Mouse (Mus musculus) neural tube, embryonic 13.5 days (tissue): ENCODE results near the gene Reep3. TPM values are rescaled to one million over a fixed set of nuclear protein-coding genes. Genes with fewer than 3 reads are reported as not detected.
A peak's percentile ranks its signal among the peaks of the same experiment; 100 is the strongest.

Source experiments
- ATAC-seq: fragments of 200-750 bp; cut with Nextera tagmentation; 2 replicates; pipeline ENCODE4 v1.8.0; 2017; ENCODE audit warnings: low read depth, mild to moderate bottlenecking, moderate TSS enrichment, moderate library complexity
- H3K27ac ChIP-seq: fragments of 300-500 bp; sonication (generic); replicated peaks from 2 replicates; pipeline ENCODE4 v1.5.1; 2015; ENCODE audit warnings: moderate library complexity, mild to moderate bottlenecking, inconsistent platforms
- H3K27me3 ChIP-seq: fragments of 300-500 bp; sonication (generic); 2 replicates; pipeline ENCODE4 v1.6.1; 2015; ENCODE audit warnings: mild to moderate bottlenecking, inconsistent platforms
- H3K36me3 ChIP-seq: fragments of 300-500 bp; sonication (generic); 2 replicates; pipeline ENCODE4 v1.6.1; 2015; ENCODE audit warnings: mild to moderate bottlenecking, inconsistent platforms
- H3K4me1 ChIP-seq: fragments of 300-500 bp; sonication (generic); replicated peaks from 2 replicates; pipeline ENCODE4 v1.6.1; 2015; ENCODE audit warnings: inconsistent platforms
- H3K4me2 ChIP-seq: fragments of 300-500 bp; sonication (generic); 2 replicates; pipeline ENCODE4 v1.6.1; 2015; ENCODE audit warnings: inconsistent platforms, mild to moderate bottlenecking, moderate library complexity
- H3K4me3 ChIP-seq: fragments of 300-500 bp; sonication (generic); 2 replicates; pipeline ENCODE4 v1.5.1; 2015; ENCODE audit warnings: mild to moderate bottlenecking, inconsistent platforms
- H3K9ac ChIP-seq: fragments of 300-500 bp; sonication (generic); 2 replicates; pipeline ENCODE4 v1.6.1; 2015; ENCODE audit warnings: moderate library complexity, mild to moderate bottlenecking, inconsistent platforms
- H3K9me3 ChIP-seq: fragments of 300-500 bp; sonication (generic); 2 replicates; pipeline ENCODE4 v1.6.1; 2016; ENCODE audit warnings: inconsistent platforms
- WGBS: fragments of 180-500 bp; shearing (Covaris S2); methylation state at CpG from one replicate; pipeline ENCODE4 v1.1.7; 2015; 5-methylcytosine and 5-hydroxymethylcytosine counted together
- polyA plus RNA-seq: library from polyadenylated mRNA; unstranded; fragments of >200 nt; fragmentation: Nextera tagmentation; extraction: Ambion mirVana; gene quantifications from 2 replicates; pipeline ENCODE4 v1.2.1, GENCODE M21; 2015

Reep3 gene
- polyA plus RNA-seq, 1 experiment from 2014 or later = 54.6 TPM

- H3K4me1 ChIP-seq = peaks cover 11% of the 10 kb centered on the region
- no peaks in the 10 kb centered on the region for H3K27me3 ChIP-seq
- no peak for ATAC-seq
- H3K9ac ChIP-seq = no peak overlapping the region
- no peak overlapping the region for H3K4me2 ChIP-seq
- H3K9me3 ChIP-seq = no peaks in the 10 kb centered on the region
- no peak overlapping the region for H3K27ac ChIP-seq
- H3K4me3 ChIP-seq = no peak overlapping the region
- no peaks in the 10 kb centered on the region for H3K36me3 ChIP-seq
- 95% methylated on average over 4 of the region's 4 CpGs for WGBS
Measured at GRCm38 (mm10) chr10:67072600-67072999, 24.1 kb downstream of the Reep3 start.

- H3K4me2 ChIP-seq = no peak overlapping the region
- no peak for ATAC-seq
- H3K27me3 ChIP-seq = no peaks in the 10 kb centered on the region
- H3K9ac ChIP-seq = no peak overlapping the region
- no peak overlapping the region for H3K27ac ChIP-seq
- WGBS = 83% methylated on average over 5 of the region's 5 CpGs
- no peaks in the 10 kb centered on the region for H3K9me3 ChIP-seq
- no peaks in the 10 kb centered on the region for H3K36me3 ChIP-seq
- H3K4me1 ChIP-seq = peaks cover 12% of the 10 kb centered on the region
- no peak overlapping the region for H3K4me3 ChIP-seq
Measured at GRCm38 (mm10) chr10:67071884-67072283, 24.9 kb downstream of the Reep3 start.

- H3K27me3 ChIP-seq = no peaks in the 10 kb centered on the region
- H3K9me3 ChIP-seq = no peaks in the 10 kb centered on the region
- no peak for ATAC-seq
- 78% methylated on average over 4 of the region's 4 CpGs for WGBS
- H3K9ac ChIP-seq = no peak overlapping the region
- H3K36me3 ChIP-seq = no peaks in the 10 kb centered on the region
- no peak overlapping the region for H3K27ac ChIP-seq
- peaks cover 12% of the 10 kb centered on the region for H3K4me1 ChIP-seq
- no peak overlapping the region for H3K4me2 ChIP-seq
- no peak overlapping the region for H3K4me3 ChIP-seq
Measured at GRCm38 (mm10) chr10:67071389-67071788, 25.4 kb downstream of the Reep3 start.

GRCm38 (mm10) chr10:67069013-67069412 lies 27.7 kb downstream of the Reep3 start:
- no peak overlapping the region for H3K27ac ChIP-seq
- no peak overlapping the region for H3K4me3 ChIP-seq
- no peaks in the 10 kb centered on the region for H3K36me3 ChIP-seq
- no peaks in the 10 kb centered on the region for H3K9me3 ChIP-seq
- ATAC-seq = no peak
- H3K9ac ChIP-seq = no peak overlapping the region
- WGBS = 94% methylated on average over 10 of the region's 10 CpGs
- no peak overlapping the region for H3K4me2 ChIP-seq
- no peaks in the 10 kb centered on the region for H3K27me3 ChIP-seq
- H3K4me1 ChIP-seq = peaks cover 21% of the 10 kb centered on the region

GRCm38 (mm10) chr10:67066421-67066820 lies 30.3 kb downstream of the Reep3 start:
- Histone ChIP-seq H3K27me3 (no peaks in the 10 kb centered on the region), H3K36me3 (no peaks in the 10 kb centered on the region), H3K9me3 (no peaks in the 10 kb centered on the region), H3K4me2 (no peak overlapping the region), H3K4me3 (no peak overlapping the region), H3K4me1 (peaks cover 36% of the 10 kb centered on the region), H3K9ac (no peak overlapping the region), H3K27ac (peak overlapping the region; percentile 83)
- 49% methylated on average over 3 of the region's 3 CpGs for WGBS
- ATAC-seq = 0 out of 2 replicates have a peak, but pooled peaks have one; percentile 24

DNA sequence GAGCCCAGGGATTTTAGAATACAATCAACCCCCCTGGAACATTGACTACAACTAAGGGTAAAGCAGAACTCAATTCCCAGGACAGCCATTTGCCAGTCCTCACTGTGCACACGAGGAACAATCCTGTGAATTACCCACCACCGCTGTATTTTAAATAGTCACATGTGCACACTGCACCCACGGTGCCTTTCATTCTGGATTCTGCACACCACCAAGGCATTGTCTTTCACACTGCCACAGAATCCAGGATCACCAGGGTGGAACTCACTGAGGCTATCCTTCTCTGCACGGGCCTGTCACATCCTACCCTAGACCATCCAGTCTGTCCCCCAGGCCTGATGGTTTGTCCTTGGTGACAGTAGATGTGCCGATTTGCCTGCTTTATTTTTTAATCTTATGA lies 30.8 kb downstream of the Reep3 start:
- H3K27ac ChIP-seq = peak overlapping the region; percentile 83
- peaks cover 41% of the 10 kb centered on the region for H3K4me1 ChIP-seq
- H3K4me2 ChIP-seq = no peak overlapping the region
- H3K9me3 ChIP-seq = no peaks in the 10 kb centered on the region
- no peaks in the 10 kb centered on the region for H3K27me3 ChIP-seq
- H3K9ac ChIP-seq = 0 out of 2 replicates have a peak overlapping the region, but pooled peaks have one; percentile 1
- ATAC-seq = peak; percentile 72
- 22% methylated on average over 5 of the region's 5 CpGs for WGBS
- H3K36me3 ChIP-seq = no peaks in the 10 kb centered on the region
- H3K4me3 ChIP-seq = no peak overlapping the region

DNA sequence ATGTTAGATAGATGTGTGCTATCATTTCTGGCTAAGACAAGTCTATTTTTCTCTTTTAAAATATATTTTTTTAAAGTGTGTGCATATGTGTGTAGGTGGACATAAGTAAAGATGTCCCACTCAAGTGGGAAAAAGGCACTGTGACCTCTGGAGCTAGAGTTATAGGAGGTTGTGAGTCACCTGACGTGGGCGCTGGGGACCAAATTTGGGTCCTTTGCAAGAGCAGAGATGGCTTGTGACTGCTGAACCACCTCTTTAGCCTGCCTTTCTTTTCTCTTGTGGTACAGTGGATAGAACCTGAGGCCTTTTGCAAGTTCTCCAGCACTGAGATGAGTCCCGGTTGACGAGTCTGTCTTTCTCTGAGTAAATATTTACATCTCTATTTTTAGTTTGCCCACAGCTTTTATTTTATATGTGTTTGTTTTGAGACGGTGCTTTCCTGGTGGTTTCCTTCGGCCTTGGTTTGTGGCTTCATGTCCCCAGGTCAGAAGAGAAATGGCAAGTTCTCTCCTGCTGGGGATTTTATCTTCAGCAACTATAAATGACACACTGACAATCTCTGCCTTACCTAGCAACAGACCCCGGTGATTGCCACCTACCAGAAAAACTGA lies 31.4 kb downstream of the Reep3 start:
- no peaks in the 10 kb centered on the region for H3K36me3 ChIP-seq
- no peaks in the 10 kb centered on the region for H3K9me3 ChIP-seq
- no peak for ATAC-seq
- 0 out of 2 replicates have a peak overlapping the region, but pooled peaks have one; percentile 1 for H3K9ac ChIP-seq
- H3K27me3 ChIP-seq = no peaks in the 10 kb centered on the region
- H3K4me2 ChIP-seq = no peak overlapping the region
- H3K4me1 ChIP-seq = peaks cover 46% of the 10 kb centered on the region
- no peak overlapping the region for H3K4me3 ChIP-seq
- 69% methylated on average over 7 of the region's 7 CpGs for WGBS
- peak overlapping the region; percentile 83 for H3K27ac ChIP-seq

GRCm38 (mm10) chr10:67061823-67062222 lies 34.9 kb downstream of the Reep3 start:
- Histone ChIP-seq H3K9ac (peak overlapping the region; percentile 23), H3K9me3 (no peaks in the 10 kb centered on the region), H3K4me1 (peaks cover 65% of the 10 kb centered on the region), H3K4me2 (peak overlapping the region; percentile 13), H3K27ac (peak overlapping the region; percentile 81), H3K4me3 (no peak overlapping the region), H3K36me3 (no peaks in the 10 kb centered on the region), H3K27me3 (no peaks in the 10 kb centered on the region)
- WGBS = 46% methylated on average over 4 of the region's 4 CpGs
- no peak for ATAC-seq

GRCm38 (mm10) chr10:67061367-67061801 lies 35.4 kb downstream of the Reep3 start:
- WGBS = 24% methylated on average over 10 of the region's 10 CpGs
- peak overlapping the region; percentile 13 for H3K4me2 ChIP-seq

DNA sequence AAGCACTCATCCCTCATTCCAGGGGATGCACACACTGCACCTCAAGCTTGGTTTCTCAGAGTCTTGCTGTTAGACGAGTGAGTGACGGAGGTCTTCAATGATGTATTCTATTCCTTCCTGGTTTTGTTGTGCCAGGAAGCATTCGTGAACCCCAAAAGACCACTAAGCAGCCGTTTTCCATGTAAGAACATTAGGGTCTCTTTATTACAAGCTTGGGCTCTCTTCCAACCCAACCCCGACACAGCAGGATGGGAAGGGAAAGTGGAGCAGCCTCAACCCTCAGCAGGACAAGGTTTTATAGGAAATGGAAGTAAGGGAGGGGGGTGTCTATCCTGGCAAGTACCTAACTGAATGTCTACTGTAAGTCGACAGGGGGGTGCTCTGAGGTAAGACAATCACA lies 38.0 kb downstream of the Reep3 start:
- peak overlapping the region; percentile 78 for H3K27ac ChIP-seq
- no peaks in the 10 kb centered on the region for H3K27me3 ChIP-seq

More at GRCm38 (mm10) chr10:67061367-67061801, 35.4 kb downstream of the Reep3 start:
- Histone ChIP-seq H3K36me3 (no peaks in the 10 kb centered on the region), H3K4me1 (peaks cover 65% of the 10 kb centered on the region), H3K27ac (peak overlapping the region; percentile 81), H3K9ac (peak overlapping the region; percentile 23), H3K27me3 (no peaks in the 10 kb centered on the region), H3K4me3 (no peak overlapping the region), H3K9me3 (no peaks in the 10 kb centered on the region)
- ATAC-seq = no peak

GRCm38 (mm10) chr10:67058297-67058696 lies 38.4 kb downstream of the Reep3 start:
- Histone ChIP-seq H3K4me1 (peaks cover 66% of the 10 kb centered on the region), H3K9me3 (no peaks in the 10 kb centered on the region), H3K4me2 (peak overlapping the region; percentile 14), H3K36me3 (no peaks in the 10 kb centered on the region), H3K27me3 (no peaks in the 10 kb centered on the region), H3K27ac (peak overlapping the region; percentile 78), H3K9ac (no peak overlapping the region), H3K4me3 (no peak overlapping the region)
- no peak for ATAC-seq
- 63% methylated on average over 7 of the region's 7 CpGs for WGBS

More for the DNA sequence above, 38.0 kb downstream of the Reep3 start:
- H3K36me3 ChIP-seq = no peaks in the 10 kb centered on the region
- no peaks in the 10 kb centered on the region for H3K9me3 ChIP-seq
- WGBS = 46% methylated on average over 6 of the region's 6 CpGs
- no peak overlapping the region for H3K9ac ChIP-seq
- H3K4me1 ChIP-seq = peaks cover 62% of the 10 kb centered on the region
- H3K4me2 ChIP-seq = peak overlapping the region; percentile 14
- H3K4me3 ChIP-seq = no peak overlapping the region
- ATAC-seq = no peak

DNA sequence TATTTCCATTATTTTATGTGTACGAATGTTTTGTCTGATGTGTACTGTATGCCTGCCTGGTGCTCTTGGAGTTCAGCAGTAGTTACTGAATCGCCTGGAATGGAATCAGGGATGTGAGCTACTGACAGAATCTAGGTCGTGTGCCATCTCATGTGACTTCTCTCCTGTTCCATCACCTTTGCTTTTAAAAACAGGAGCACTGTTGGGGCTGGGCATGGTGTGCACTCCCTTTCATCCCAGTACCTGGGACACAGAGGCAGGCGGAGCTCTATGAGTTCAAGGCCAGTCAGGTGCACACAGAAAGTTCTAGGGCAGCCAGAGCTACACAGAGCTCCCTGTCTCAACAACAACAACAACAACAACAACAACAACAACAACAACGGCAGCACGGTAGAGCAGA lies 39.0 kb downstream of the Reep3 start:
- H3K4me2 ChIP-seq = no peak overlapping the region
- H3K27me3 ChIP-seq = no peaks in the 10 kb centered on the region
- H3K9ac ChIP-seq = no peak overlapping the region
- H3K9me3 ChIP-seq = no peaks in the 10 kb centered on the region
- WGBS = 94% methylated on average over 6 of the region's 6 CpGs
- no peaks in the 10 kb centered on the region for H3K36me3 ChIP-seq
- H3K4me1 ChIP-seq = peaks cover 71% of the 10 kb centered on the region
- ATAC-seq = no peak
- peak overlapping the region; percentile 78; the same call in 1 of the 2 replicates for H3K27ac ChIP-seq
- no peak overlapping the region for H3K4me3 ChIP-seq

DNA sequence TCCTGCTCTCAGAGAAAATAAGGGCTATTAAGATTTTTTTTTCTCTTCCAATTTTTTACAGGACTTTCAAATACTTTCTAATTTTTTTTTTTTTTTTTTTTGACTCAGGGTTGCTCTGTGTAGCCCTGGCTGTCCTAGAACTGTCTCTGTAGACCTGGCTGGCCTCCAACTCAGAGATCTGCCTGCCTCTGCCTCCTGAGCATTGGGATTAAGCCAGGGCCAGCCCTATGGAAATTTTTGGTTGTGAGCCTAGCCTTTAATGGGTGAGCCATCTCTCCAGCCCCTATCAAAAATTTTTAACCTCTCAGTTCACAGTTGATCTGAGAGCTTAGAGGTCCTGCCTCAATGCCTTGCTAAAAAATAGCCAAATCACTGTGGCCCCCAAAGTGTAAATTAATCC lies 39.5 kb downstream of the Reep3 start:
- ATAC-seq = no peak
- H3K4me2 ChIP-seq = no peak overlapping the region
- no peaks in the 10 kb centered on the region for H3K27me3 ChIP-seq

More for the DNA sequence above, 39.5 kb downstream of the Reep3 start:
- Histone ChIP-seq H3K4me1 (peaks cover 71% of the 10 kb centered on the region), H3K9ac (no peak overlapping the region), H3K9me3 (no peaks in the 10 kb centered on the region), H3K36me3 (no peaks in the 10 kb centered on the region), H3K27ac (no peak overlapping the region; the same call in 1 of the 2 replicates), H3K4me3 (no peak overlapping the region)
